Mouse (Mus musculus): ENCODE measurements at regions not wholly inside any gene's neighbourhood (a gene's known extent, or its start where the extent isn't known, plus 50 kb on each side); places are given as distances from the start of the nearest gene placed in this dataset.

DNA sequence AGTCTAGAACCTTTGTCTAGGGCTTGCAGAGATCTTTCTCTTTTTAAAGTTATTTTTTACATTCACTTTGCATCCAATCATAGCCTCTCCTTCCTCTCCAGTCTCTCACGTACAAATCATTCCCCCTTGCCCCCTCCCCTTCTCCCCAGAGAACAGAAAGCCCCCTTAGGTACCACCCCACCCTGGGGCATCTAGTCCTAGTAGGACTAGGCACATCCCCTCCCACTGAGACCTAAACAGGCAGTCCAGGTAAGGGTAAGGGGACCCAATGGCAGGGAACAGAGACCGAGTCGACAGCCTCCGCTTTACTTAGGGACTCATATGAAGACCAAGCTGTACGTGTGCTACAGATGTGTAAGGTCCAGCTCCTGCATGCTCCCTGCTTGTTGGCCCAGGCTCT is 59.3 kb upstream of the D16Ertd472e start:
- 84% methylated on average over 5 of the region's 5 CpGs for WGBS
- no peak overlapping the region for H3K27ac ChIP-seq (ENCODE audit: insufficient read depth, low read depth, low read length)
- H3K27me3 ChIP-seq (ENCODE audit: control insufficient read depth, insufficient read depth, low read length) = no peaks in the 10 kb centered on the region
- H3K4me3 ChIP-seq (ENCODE audit: low read depth, low read length) = no peak overlapping the region
- no peaks in the 10 kb centered on the region for H3K4me1 ChIP-seq (ENCODE audit: control insufficient read depth, insufficient read depth, insufficient read length, low read length)
- no peaks in the 10 kb centered on the region for H3K36me3 ChIP-seq (ENCODE audit: control insufficient read depth, insufficient read depth, low read length)
- no peak for TF ChIP-seq POLR2A (IDR thresholded peaks at IDR 0.05; ENCODE audit: low read depth, low read length)
- no peak for TF ChIP-seq CTCF (IDR thresholded peaks at IDR 0.05; ENCODE audit: extremely low read depth, insufficient read length, insufficient replicate concordance, low read depth, low read length)

DNA sequence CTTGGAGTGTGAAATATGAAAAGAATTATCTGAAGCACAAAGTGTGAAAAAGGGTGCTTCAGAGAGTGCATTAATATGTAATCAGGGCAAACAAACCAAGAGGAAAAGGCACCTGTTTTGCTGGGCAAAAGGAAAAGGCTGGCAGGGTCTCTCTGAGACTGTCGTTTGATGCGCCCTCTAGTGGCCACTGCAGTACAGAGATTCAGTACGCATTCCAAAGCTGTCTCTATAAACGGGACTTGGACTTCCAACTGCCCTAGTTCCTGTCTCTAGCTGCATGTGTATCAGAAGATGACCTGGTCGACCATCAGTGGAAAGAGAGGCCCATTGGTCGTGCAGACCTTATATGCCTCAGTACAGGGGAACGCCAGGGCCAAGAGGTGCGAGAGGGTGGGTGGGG is 58.7 kb upstream of the D16Ertd472e start:
- H3K4me3 ChIP-seq (ENCODE audit: low read depth, low read length) = no peak overlapping the region
- TF ChIP-seq CTCF (IDR thresholded peaks at IDR 0.05; ENCODE audit: extremely low read depth, insufficient read length, insufficient replicate concordance, low read depth, low read length) = peak; percentile 76; the same call in 1 of the 2 replicates
- TF ChIP-seq POLR2A (IDR thresholded peaks at IDR 0.05; ENCODE audit: low read depth, low read length) = no peak
- no peaks in the 10 kb centered on the region for H3K4me1 ChIP-seq (ENCODE audit: control insufficient read depth, insufficient read depth, insufficient read length, low read length)
- no peak overlapping the region for H3K27ac ChIP-seq (ENCODE audit: insufficient read depth, low read depth, low read length)
- no peaks in the 10 kb centered on the region for H3K27me3 ChIP-seq (ENCODE audit: control insufficient read depth, insufficient read depth, low read length)
- 24% methylated on average over 8 of the region's 8 CpGs for WGBS
- no peaks in the 10 kb centered on the region for H3K36me3 ChIP-seq (ENCODE audit: control insufficient read depth, insufficient read depth, low read length)

DNA sequence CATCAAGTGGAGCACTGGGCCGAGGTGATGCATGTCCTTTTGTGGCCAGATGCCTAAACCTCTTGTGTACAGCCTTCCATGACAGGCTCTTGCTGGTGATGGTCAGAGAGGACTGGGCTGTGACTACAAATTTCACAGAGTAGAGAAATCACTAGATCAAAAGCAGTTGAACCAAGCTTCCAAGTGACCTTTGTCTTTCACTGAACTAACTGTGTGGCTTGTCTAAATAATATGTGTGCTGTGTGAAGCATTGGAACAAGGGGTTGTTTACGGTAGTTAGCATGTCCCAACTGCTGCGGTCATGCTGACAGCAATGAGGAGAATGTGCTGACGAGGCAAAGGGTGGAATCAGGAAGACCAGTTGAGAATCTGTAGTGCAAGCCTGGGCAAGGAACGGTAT is 55.3 kb upstream of the D16Ertd472e start:
- Histone ChIP-seq H3K27me3 (ENCODE audit: control insufficient read depth, insufficient read depth, low read length) (no peaks in the 10 kb centered on the region), H3K4me3 (ENCODE audit: low read depth, low read length) (no peak overlapping the region), H3K36me3 (ENCODE audit: control insufficient read depth, insufficient read depth, low read length) (no peaks in the 10 kb centered on the region), H3K27ac (ENCODE audit: insufficient read depth, low read depth, low read length) (no peak overlapping the region), H3K4me1 (ENCODE audit: control insufficient read depth, insufficient read depth, insufficient read length, low read length) (no peaks in the 10 kb centered on the region)
- WGBS = 61% methylated on average over 5 of the region's 5 CpGs
- TF ChIP-seq CTCF (IDR thresholded peaks at IDR 0.05; ENCODE audit: extremely low read depth, insufficient read length, insufficient replicate concordance, low read depth, low read length) (no peak), POLR2A (IDR thresholded peaks at IDR 0.05; ENCODE audit: low read depth, low read length) (no peak)

DNA sequence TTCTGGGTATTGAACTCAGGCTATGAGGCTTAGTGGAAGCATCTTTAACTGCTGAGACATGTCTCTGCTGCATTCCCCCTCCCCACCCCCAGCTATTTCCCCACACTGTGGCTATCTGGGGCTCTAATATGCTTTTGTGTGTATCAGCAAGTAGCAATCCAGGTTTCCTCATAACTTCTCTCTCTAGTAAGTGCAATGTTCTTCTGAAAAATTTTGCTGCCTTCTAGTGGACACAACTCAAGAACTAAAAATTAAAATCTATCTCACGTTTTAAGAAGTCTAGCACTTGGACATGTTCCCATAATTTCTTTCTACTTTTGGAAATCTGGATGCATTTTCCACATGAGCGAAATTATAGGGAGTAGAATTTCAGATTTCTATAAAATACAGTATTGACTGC is 50.3 kb upstream of the D16Ertd472e start:
- Histone ChIP-seq H3K4me3 (ENCODE audit: low read depth, low read length) (no peak overlapping the region), H3K4me1 (ENCODE audit: control insufficient read depth, insufficient read depth, insufficient read length, low read length) (no peaks in the 10 kb centered on the region), H3K27me3 (ENCODE audit: control insufficient read depth, insufficient read depth, low read length) (no peaks in the 10 kb centered on the region), H3K36me3 (ENCODE audit: control insufficient read depth, insufficient read depth, low read length) (no peaks in the 10 kb centered on the region), H3K27ac (ENCODE audit: insufficient read depth, low read depth, low read length) (no peak overlapping the region)
- TF ChIP-seq POLR2A (IDR thresholded peaks at IDR 0.05; ENCODE audit: low read depth, low read length) = no peak
- WGBS = 50% methylated on average over 2 of the region's 2 CpGs

Measured in small intestine, adult 2 months (tissue).